Mouse (Mus musculus) E14TG2a.4 (cell line): ENCODE data around the gene Flnb.

Experiments used
- H3K27me3 ChIP-seq: 2 replicates; pipeline ENCODE4 v1.6.1; 2014; ENCODE audit warnings: low read length, control low read depth; ENCODE audit not compliant: insufficient read depth
- H3K36me3 ChIP-seq: 2 replicates; pipeline ENCODE4 v1.6.1; 2014; ENCODE audit warnings: low read length, control low read depth; ENCODE audit not compliant: insufficient read depth
- H3K4me1 ChIP-seq: replicated peaks from 2 replicates; pipeline ENCODE4 v1.6.1; 2014; ENCODE audit warnings: low read depth, low read length, control low read depth
- H3K4me3 ChIP-seq: replicated peaks from 2 replicates; pipeline ENCODE4 v1.5.1; 2014; ENCODE audit warnings: mild to moderate bottlenecking, low read length
- H3K9me3 ChIP-seq: 2 replicates; pipeline ENCODE4 v1.6.1; 2014; ENCODE audit warnings: low read length, control low read depth
- CTCF ChIP-seq: conservative IDR thresholded peaks from 2 replicates; pipeline ENCODE4 v1.5.1; 2014; ENCODE audit warnings: low read length
- NANOG ChIP-seq: IDR thresholded peaks from 2 replicates; pipeline ENCODE4 v1.6.1; 2014; ENCODE audit warnings: borderline replicate concordance, low read length, mixed read lengths
- POU5F1 ChIP-seq: IDR thresholded peaks from 2 replicates; pipeline ENCODE4 v1.6.1; 2014; ENCODE audit warnings: low read length, borderline replicate concordance

Flnb gene

GRCm38 (mm10) chr14:7863199-7863598 lies 45.4 kb downstream of the Flnb start:
- no peaks in the 10 kb centered on the region for H3K27me3 ChIP-seq
- no peak for TF ChIP-seq POU5F1
- TF ChIP-seq NANOG = no peak
- no peak for TF ChIP-seq CTCF
- no peaks in the 10 kb centered on the region for H3K9me3 ChIP-seq
- peaks cover 31% of the 10 kb centered on the region for H3K36me3 ChIP-seq
- no peak overlapping the region for H3K4me3 ChIP-seq
- H3K4me1 ChIP-seq = peaks cover 43% of the 10 kb centered on the region

- Histone ChIP-seq H3K4me3 (no peak overlapping the region), H3K9me3 (no peaks in the 10 kb centered on the region), H3K4me1 (peaks cover 39% of the 10 kb centered on the region), H3K36me3 (peaks cover 38% of the 10 kb centered on the region), H3K27me3 (no peaks in the 10 kb centered on the region)
- no peak for TF ChIP-seq NANOG
- no peak for TF ChIP-seq CTCF
- TF ChIP-seq POU5F1 = no peak
These were observed 46.2 kb downstream of the Flnb start for GRCm38 (mm10) chr14:7863871-7864505.

GRCm38 (mm10) chr14:7864506-7864899 lies 46.7 kb downstream of the Flnb start:
- Histone ChIP-seq H3K36me3 (peaks cover 42% of the 10 kb centered on the region), H3K4me1 (peaks cover 37% of the 10 kb centered on the region), H3K4me3 (no peak overlapping the region), H3K27me3 (no peaks in the 10 kb centered on the region), H3K9me3 (no peaks in the 10 kb centered on the region)
- no peak for TF ChIP-seq POU5F1
- no peak for TF ChIP-seq CTCF
- no peak for TF ChIP-seq NANOG

- no peak for TF ChIP-seq NANOG
- no peak for TF ChIP-seq POU5F1
- Histone ChIP-seq H3K4me1 (peaks cover 20% of the 10 kb centered on the region), H3K9me3 (no peaks in the 10 kb centered on the region), H3K27me3 (no peaks in the 10 kb centered on the region), H3K4me3 (no peak overlapping the region), H3K36me3 (peaks cover 48% of the 10 kb centered on the region)
These were observed 49.5 kb downstream of the Flnb start for GRCm38 (mm10) chr14:7867224-7867623.

- TF ChIP-seq NANOG (no peak), CTCF (no peak), POU5F1 (no peak)
- H3K4me1 ChIP-seq = peaks cover 20% of the 10 kb centered on the region
- H3K4me3 ChIP-seq = no peak overlapping the region
- H3K9me3 ChIP-seq = no peaks in the 10 kb centered on the region
- peaks cover 53% of the 10 kb centered on the region for H3K36me3 ChIP-seq
- no peaks in the 10 kb centered on the region for H3K27me3 ChIP-seq
These were observed 50.1 kb downstream of the Flnb start for GRCm38 (mm10) chr14:7867841-7868240.

- H3K27me3 ChIP-seq = no peaks in the 10 kb centered on the region
- no peak for TF ChIP-seq NANOG
- peaks cover 4% of the 10 kb centered on the region; the same call in 1 of the 2 replicates for H3K4me1 ChIP-seq
- H3K36me3 ChIP-seq = peaks cover 66% of the 10 kb centered on the region
- no peak overlapping the region for H3K4me3 ChIP-seq
- no peaks in the 10 kb centered on the region for H3K9me3 ChIP-seq
These were observed 52.0 kb downstream of the Flnb start for GRCm38 (mm10) chr14:7869796-7870195.

- peaks cover 77% of the 10 kb centered on the region for H3K36me3 ChIP-seq
- H3K4me3 ChIP-seq = no peak overlapping the region
- H3K27me3 ChIP-seq = no peaks in the 10 kb centered on the region
- 0 out of 2 replicates have a peak, but pooled peaks cover 3% of the 10 kb centered on the region for H3K4me1 ChIP-seq
- TF ChIP-seq NANOG (no peak), POU5F1 (no peak), CTCF (no peak)
- no peaks in the 10 kb centered on the region for H3K9me3 ChIP-seq
These were observed 55.8 kb downstream of the Flnb start for GRCm38 (mm10) chr14:7873552-7873951.

- H3K4me3 ChIP-seq = no peak overlapping the region
- no peaks in the 10 kb centered on the region for H3K27me3 ChIP-seq
- TF ChIP-seq POU5F1 = no peak
- no peak for TF ChIP-seq NANOG
- no peak for TF ChIP-seq CTCF
- 0 out of 2 replicates have a peak, but pooled peaks cover 3% of the 10 kb centered on the region for H3K4me1 ChIP-seq
- H3K9me3 ChIP-seq = no peaks in the 10 kb centered on the region
- H3K36me3 ChIP-seq = peaks cover 78% of the 10 kb centered on the region
These were observed 56.7 kb downstream of the Flnb start for GRCm38 (mm10) chr14:7874495-7874894.

GRCm38 (mm10) chr14:7877957-7878356 lies 60.2 kb downstream of the Flnb start:
- no peak overlapping the region for H3K4me3 ChIP-seq
- peaks cover 88% of the 10 kb centered on the region for H3K36me3 ChIP-seq
- TF ChIP-seq NANOG = no peak
- no peak for TF ChIP-seq CTCF
- no peak for TF ChIP-seq POU5F1
- 0 out of 2 replicates have a peak, but pooled peaks cover 3% of the 10 kb centered on the region for H3K4me1 ChIP-seq
- H3K9me3 ChIP-seq = no peaks in the 10 kb centered on the region
- no peaks in the 10 kb centered on the region for H3K27me3 ChIP-seq
